Mouse (Mus musculus) central nervous system, embryonic 14 days (tissue): ENCODE results near the gene Lyrm7. TPM values are rescaled to one million over a fixed set of nuclear protein-coding genes. Genes with fewer than 3 reads are reported as not detected.

ENCODE experiments used
- polyA plus RNA-seq: library from polyadenylated mRNA; depleted of rRNA; stranded (reverse); fragments of >200 nt; gene quantifications from 2 replicates; pipeline ENCODE4 v1.2.3, GENCODE M21; 2012; rRNA removed

The Lyrm7 gene
- 10.3 and 11.0 TPM in 2 replicates for polyA plus RNA-seq

DNA sequence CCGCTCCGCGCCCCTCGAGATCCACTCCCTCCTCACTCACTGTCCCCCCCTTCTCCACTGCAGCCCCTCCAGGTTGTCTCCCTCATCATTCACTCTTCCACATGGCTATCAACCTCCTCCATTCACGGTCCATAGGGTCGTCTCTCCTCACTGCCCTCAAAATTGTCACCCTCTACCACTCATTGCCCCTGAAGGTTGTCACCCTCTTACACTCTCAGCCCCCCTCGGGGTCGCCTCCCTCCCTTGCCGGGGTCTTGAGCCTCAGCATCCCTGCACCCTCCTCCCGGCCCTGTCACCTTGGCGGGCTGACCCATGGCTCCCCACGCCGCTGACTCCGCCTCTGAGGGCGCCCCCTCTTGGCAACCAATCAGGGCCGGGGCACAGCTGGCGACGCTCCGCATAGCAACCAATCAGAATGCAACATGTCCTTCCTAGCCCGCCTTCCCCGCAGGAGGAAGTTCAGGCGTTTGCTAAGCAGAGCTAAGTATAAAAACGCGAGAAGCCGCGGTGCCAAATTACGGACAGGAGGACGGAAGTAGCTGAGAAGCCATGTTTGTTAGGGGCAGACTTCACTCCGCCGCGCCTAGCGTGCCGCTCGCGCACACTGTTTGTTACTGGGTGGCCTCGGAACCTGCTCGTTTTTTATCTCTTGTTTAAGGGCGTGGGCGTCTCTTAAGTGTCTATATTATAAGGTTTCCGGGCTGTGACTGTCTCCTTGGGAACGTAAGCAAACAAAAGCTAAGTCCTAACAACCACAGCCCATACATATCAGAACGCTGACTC is at the start of gene Lyrm7:
TSS of gene Lyrm7 (minus strand) at position 661 of the 783 bp plus-strand sequence.

DNA sequence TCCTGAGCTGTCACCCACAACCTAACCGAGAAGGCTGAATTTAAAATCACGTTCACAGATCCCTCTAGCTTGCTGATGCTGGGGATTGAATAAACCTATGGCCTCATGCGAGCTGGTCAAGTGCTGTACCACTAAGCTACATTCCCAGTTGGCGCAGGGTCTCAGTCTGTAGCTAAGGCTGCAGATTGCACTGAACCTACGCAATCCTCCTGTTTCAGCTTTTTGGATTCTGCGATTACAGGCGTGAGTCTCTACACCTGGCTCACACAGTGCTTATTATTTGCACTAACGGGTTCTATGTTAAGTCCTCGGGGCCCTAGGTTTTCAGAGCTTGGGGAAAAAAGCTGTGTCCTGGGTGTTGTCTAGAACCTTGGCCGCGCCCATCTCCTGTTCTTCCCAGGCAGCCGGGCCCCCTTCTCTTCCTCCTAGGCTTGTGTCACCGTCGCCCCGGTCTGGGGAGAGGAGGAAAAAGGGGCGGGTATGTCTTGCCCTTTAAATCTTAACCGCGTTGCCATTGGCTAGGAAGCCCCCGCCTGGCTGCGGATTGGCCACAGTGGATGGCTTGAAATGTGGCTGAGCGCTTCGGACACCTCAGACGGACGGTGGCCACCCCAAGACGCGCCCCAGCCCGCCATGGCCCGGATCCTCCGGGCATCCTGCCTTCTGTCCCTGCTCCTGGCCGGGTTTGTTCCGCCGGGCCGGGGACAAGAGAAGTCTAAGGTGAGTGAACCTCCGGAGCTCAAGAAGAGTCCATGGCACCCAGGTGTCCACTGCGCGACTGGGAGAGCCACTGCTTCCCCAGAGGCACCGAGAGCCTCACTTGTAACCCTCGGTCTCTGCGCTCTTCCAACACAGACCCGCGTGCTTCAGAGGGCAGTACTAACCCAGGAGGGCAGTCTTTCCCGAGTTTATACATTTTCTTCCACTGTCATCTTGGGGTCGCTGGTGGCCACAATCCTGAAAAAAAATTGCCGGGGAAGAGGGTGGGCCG is 41.9 kb upstream of the Lyrm7 start, which contains the start of gene Gpx3:
TSS of gene Gpx3 (plus strand) at position 121 of the 991 bp plus-strand sequence.

DNA sequence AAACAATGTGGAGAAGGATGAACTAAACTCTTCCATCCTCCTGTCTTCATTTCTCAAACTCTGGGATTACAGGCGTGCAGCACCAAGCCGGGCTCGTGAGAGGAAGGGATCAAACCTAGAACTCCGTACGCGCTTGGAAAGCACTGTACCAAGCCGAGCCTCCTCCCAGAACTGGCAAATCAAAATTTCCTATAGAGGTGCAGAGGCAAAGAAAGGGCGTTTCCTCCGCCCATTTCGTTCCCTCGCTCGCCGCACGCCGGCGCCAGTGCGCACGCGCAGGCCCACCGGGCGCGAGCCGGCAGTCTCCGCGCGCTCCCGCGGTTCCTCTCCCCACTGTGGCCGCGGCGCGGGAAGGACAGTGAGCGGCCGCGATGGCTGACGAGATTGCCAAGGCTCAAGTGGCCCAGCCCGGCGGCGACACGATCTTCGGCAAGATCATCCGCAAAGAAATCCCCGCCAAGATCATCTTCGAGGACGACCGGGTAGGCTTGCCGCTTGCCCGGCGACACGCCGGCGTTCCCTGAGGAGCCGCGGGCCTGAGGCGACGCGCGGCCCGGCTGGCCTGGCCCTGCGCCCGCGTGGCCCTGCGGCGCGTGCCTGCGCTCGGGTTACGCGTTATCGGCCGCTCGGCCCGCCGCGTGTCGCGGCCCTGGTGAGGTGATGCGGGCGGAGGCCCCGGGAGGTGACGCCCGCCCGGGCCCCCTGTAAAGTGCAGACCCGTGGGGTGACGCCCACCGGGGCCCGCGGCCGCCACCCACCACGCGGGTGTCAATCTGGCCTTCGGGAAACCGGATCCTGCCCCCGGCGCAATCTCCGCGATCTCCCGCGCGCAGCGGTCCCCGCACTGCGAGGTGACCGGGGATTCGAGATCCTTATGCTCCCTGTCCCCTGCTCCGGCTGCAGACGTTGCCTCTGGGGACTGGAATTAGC is 5.7 kb upstream of the Lyrm7 start, which contains the start of gene Hint1:
TSS of gene Hint1 (plus strand) at position 265 of the 930 bp plus-strand sequence.

DNA sequence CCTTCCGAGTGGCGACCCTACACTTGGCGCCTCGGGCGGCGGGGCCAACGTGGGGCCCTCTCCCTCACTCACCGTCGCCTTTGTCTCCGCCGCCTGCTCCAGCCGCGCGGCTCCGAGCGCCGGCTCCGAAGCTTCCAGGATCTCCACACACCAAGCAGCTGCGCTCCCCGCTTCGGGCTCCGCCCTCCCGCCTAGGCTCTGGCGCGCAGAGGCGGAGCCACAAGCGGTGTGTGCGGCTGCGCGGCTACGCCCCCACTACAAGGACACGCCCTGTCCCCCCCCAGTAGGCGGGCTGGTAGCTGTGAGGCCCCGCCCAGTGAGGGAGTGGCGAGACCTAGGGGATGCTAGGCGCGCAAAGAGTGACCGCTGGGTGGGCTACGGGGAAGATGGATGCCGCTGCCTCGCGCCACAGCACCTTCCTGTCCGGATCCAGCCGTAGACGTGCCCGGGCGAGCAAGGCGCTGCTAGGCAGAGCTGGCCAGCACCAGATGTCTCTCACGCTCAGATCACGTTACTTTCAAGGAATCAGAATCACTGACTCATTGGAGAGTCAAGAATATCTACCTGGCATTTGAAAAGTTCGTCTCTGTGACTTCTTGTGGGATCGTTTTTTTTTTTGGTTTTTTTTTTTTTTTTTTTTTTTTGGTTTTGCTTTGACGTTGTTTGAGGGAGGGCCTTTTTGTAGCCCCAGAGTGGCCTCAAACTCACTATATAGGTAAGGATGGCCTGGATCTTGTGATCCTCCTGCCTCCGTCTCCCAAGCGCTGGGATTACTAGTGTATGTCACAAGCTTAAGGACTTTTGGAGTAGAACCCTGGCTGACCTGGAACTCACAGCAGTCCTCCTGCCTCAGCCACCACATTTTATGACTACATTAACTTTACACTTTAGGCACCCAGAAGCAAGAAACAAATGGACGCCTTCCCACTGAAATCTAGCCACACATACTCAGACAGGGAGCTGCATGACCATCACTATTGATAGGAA is 72.9 kb downstream of the Lyrm7 start, which contains the start of gene Cdc42se2:
TSS of gene Cdc42se2 (minus strand) at position 188 of the 987 bp plus-strand sequence.

Other genes starting within 250 kb of the Lyrm7 start
- gene Cdc42se2, start 73.2 kb downstream of the Lyrm7 start, polyA plus RNA-seq, result 92.3 and 114 TPM in 2 replicates
- gene Hint1, start 5.5 kb upstream of the Lyrm7 start, polyA plus RNA-seq, result 803 and 913 TPM in 2 replicates
- 7.8 and 11.7 TPM in 2 replicates for gene Gpx3, start 41.5 kb upstream of the Lyrm7 start, polyA plus RNA-seq
- gene Tnip1, start 102.0 kb upstream of the Lyrm7 start, polyA plus RNA-seq, result 12.7 and 17.1 TPM in 2 replicates
- 40.9 and 90.3 TPM in 2 replicates for gene Anxa6, start 172.5 kb upstream of the Lyrm7 start, polyA plus RNA-seq
- 0.29 and 0.81 TPM in 2 replicates for gene Ccdc69, start 217.2 kb upstream of the Lyrm7 start, polyA plus RNA-seq
- gene Gm2a, start 237.2 kb upstream of the Lyrm7 start, polyA plus RNA-seq, result 7.7 and 10.1 TPM in 2 replicates